Mouse (Mus musculus) cerebellum, adult 9-10 months (tissue): ENCODE data around the gene Gstm5.
"Not testable (repeated sequence)": the region's sequence is repeated elsewhere in the genome, so short reads cannot be mapped to it uniquely, and the experiment has no call there.

ENCODE experiments used
- DNase-seq: peaks from one replicate; pipeline ENCODE4 v3.0.0; 2022

The Gstm5 gene

GRCm38 (mm10) chr3:107873335-107874251 lies 22.0 kb upstream of the Gstm5 start:
- DNase-seq = no peak

- DNase-seq = no peak
Measured at GRCm38 (mm10) chr3:107875231-107875630, 20.4 kb upstream of the Gstm5 start.

- no peak for DNase-seq
Measured at GRCm38 (mm10) chr3:107877005-107877404, 18.6 kb upstream of the Gstm5 start, which contains the start of gene Eps8l3. Eps8l3 (plus strand) TSS chr3:107877229.

GRCm38 (mm10) chr3:107877747-107878736 lies 17.6 kb upstream of the Gstm5 start:
- no peak for DNase-seq

GRCm38 (mm10) chr3:107887674-107888495 lies 7.7 kb upstream of the Gstm5 start:
- no peak for DNase-seq

GRCm38 (mm10) chr3:107889236-107889635 lies 6.4 kb upstream of the Gstm5 start:
- DNase-seq = not testable (repeated sequence)

GRCm38 (mm10) chr3:107895194-107895719 lies 364 bp upstream of the Gstm5 start:
- no peak for DNase-seq

- no peak for DNase-seq
Measured at GRCm38 (mm10) chr3:107898691-107899090, 3.1 kb downstream of the Gstm5 start.

- no peak for DNase-seq
Measured at GRCm38 (mm10) chr3:107900955-107901673, 5.5 kb downstream of the Gstm5 start.

GRCm38 (mm10) chr3:107905942-107906341 lies 10.3 kb downstream of the Gstm5 start:
- DNase-seq = no peak

- DNase-seq = no peak
Measured at GRCm38 (mm10) chr3:107916674-107917073, 21.1 kb downstream of the Gstm5 start.

GRCm38 (mm10) chr3:107917097-107917496 lies 21.5 kb downstream of the Gstm5 start:
- no peak for DNase-seq

- peak; percentile 73 for DNase-seq
Measured at GRCm38 (mm10) chr3:107917783-107918408, 22.3 kb downstream of the Gstm5 start.

GRCm38 (mm10) chr3:107920348-107920747 lies 24.7 kb downstream of the Gstm5 start:
- DNase-seq = no peak

- DNase-seq = no peak
Measured at GRCm38 (mm10) chr3:107925335-107925734, 29.7 kb downstream of the Gstm5 start.

- DNase-seq = no peak
Measured at GRCm38 (mm10) chr3:107927841-107928240, 32.2 kb downstream of the Gstm5 start.

GRCm38 (mm10) chr3:107928691-107929090 lies 33.1 kb downstream of the Gstm5 start:
- no peak for DNase-seq

- no peak for DNase-seq
Measured at GRCm38 (mm10) chr3:107929243-107929642, 33.6 kb downstream of the Gstm5 start.

GRCm38 (mm10) chr3:107929731-107930130 lies 34.1 kb downstream of the Gstm5 start:
- no peak for DNase-seq

- DNase-seq = no peak
Measured at GRCm38 (mm10) chr3:107931134-107931533, 35.5 kb downstream of the Gstm5 start.

GRCm38 (mm10) chr3:107931670-107932069 lies 36.0 kb downstream of the Gstm5 start, which contains the start of gene Gstm7:
Gstm7 (minus strand) TSS chr3:107931817.
- peak; percentile 93 for DNase-seq
